Mouse (Mus musculus) urinary bladder, postnatal 4 days (tissue): ENCODE results near the gene Oas1d.
A peak's percentile ranks its signal among the peaks of the same experiment; 100 is the strongest.
"Not testable (repeated sequence)": the region's sequence is repeated elsewhere in the genome, so short reads cannot be mapped to it uniquely, and the experiment has no call there.

ENCODE experiments used
- DNase-seq, 2 experiments: peaks; one replicate each; pipeline ENCODE4 v3.0.0; 2021 to 2022; ENCODE audit warnings: low spot score in 2 of 2

Gene Oas1d

GRCm38 (mm10) chr5:120914204-120914603, at the start of gene Oas1d:
Gene Oas1d (plus strand): TSS chr5:120914536.
- not testable (repeated sequence) for DNase-seq

DNA sequence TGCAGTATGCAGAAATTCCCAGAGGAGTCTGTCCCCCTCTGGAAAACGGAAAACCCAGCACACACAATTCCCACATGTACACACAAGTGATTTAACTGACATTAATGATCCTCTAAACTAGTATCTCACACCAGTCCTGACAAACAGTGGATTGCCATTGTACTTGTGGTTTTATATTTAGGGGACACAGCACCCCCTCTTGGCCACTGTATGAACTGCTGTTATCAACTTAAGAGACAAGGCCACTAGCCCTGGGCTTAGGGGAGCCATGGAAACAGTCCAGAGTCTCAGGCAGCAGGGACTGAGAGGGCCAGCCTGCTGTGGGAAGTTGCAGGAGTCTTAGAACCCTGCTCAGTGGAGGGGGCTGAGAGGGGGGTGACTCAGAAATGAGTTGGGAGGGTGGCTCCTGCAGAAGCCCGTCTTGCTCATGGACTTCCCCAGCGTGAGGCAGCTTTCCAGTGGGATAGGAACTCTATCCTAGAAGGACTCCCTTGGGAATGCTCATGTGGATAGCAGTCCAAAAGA, 48.9 kb upstream of the Oas1d start:
- DNase-seq: peak in 1 of 2 experiments; percentile 46

DNA sequence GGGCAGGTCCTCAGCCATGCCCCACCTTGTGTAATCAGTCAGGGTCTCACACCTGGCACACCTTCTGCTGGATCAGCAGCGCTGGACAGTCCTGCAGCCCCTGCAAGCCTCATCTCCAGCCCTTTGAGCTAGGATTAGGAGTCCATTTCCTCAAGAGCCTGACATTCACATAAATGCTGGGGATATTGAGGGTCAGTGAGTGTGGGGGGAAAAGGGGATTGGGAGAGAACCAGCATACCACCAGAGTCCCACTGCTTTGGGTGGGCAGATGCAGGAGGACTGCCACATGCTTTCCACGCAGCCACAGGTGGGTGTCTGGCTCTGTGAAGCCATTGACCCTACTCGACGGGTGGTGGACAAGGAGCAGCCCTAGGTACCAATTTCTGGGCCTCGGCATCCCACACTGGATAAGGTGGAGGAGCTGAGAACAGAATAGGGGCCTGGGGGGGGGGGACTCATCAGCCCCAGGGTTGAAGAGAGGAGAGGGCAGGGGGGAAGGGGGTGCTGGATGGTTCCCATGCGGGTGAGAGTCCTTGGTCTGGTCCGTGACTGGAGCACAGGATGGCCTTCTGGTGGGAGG, 44.8 kb upstream of the Oas1d start:
- DNase-seq: peak in 1 of 2 experiments; percentile 56

DNA sequence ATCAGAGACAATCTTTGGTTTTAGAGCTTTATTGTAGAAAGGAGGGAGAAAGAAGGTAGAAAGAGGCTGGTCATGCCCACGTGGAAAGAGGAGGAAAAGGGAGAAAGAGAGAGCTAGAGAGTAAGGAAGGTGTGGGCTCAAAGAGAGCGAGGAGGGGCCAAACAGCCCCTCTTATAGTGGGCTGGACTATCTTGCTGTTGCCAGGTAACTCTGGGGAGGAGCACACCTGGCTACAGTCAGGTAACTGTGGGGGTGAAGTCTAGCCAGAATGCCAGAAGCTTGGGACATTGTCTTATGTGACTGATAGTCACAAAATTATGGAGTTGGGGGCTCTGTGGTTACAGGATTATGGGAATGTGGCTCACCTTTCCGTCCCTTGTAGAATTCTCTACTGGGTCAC, 44.3 kb upstream of the Oas1d start:
- DNase-seq: no peak

- no peak for DNase-seq
Measured at GRCm38 (mm10) chr5:120870782-120871181, 43.6 kb upstream of the Oas1d start.

DNA sequence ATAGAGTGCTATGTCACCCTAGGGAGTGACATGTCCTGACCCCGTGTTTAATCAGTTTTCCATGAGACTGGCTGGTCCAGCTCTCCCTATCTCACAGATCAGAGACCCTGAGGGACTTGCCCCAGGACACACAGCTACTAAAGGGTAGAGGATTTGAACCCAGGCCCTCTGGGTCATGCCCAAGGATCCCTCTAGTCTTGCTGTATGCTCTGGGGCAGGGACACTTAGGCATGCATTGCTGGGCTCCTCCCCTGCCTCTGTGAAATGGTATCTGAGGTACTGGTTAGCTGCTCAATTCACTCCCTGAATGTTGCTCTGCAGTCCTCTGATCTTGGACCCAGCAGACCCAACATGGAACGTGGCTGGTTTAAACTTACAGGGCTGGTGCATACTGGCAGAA, 42.9 kb upstream of the Oas1d start:
- DNase-seq: peak in 1 of 2 experiments; percentile 51

DNA sequence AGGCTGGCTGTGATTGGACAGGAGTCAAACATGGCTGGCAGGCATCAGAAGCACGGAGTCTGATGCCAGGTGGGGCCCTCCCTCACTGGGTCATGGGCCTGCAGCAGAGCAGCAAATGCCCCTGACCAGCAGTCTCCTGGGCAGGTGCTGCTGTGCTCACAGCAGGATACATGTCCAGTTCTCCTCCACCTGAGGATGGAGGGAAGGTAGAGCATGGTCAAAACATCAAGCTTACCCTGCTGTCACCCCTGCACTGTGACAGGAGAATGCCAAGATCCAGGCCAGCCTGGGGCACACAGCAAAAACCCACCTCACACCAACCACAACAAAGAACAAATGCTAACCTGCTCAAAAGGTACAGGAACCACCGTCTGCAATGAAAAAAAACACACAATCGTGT, 37.5 kb upstream of the Oas1d start:
- DNase-seq: not testable (repeated sequence)

GRCm38 (mm10) chr5:120877407-120877806, 36.9 kb upstream of the Oas1d start:
- peak in 1 of 2 experiments; percentile 51 for DNase-seq

DNA sequence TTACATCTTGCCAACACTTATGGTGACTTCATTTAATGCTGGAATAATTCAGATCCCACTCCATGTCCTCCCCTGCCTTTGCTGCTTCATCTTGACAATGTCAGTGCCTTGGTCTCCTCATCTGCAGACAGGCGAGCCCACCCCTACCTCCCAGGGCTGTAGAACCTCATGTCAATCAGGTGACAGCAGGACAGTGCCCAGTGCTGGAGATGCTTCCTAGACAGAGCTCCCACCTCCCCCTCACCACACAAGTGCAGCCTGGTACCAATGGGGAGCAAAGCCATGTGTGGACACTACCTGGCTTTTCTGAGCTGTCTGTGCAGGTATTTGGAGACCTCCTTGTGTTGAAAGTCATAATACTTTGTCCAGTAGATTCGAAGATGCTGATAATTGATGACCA, 35.5 kb upstream of the Oas1d start:
- DNase-seq: peak in 1 of 2 experiments; percentile 52

DNA sequence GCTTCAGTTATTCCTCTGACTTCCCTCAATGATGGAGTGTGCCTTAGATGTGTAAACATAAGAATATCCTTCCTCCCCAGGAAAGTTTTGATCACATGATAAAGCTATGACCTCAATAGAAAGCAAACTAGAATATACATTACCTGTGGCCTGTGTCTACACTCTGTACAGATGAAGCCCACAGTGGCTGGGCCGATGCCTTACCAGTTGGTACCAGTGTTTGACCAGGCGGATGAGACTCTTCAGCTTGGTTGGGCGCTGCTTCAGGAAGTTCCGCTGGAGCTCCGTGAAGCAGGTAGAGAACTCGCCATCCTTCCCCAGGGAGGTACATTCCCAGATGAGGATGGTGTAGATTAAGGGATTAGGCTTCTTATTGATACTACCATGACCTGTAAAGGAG, 32.7 kb upstream of the Oas1d start:
- DNase-seq: peak; percentile 14 to 56

GRCm38 (mm10) chr5:120887413-120887812, 26.9 kb upstream of the Oas1d start, which contains the start of gene Oas1g:
Gene Oas1g (minus strand): TSS chr5:120887613.
- DNase-seq: peak; percentile 14 to 42

- DNase-seq: peak; percentile 12 to 52
Measured at GRCm38 (mm10) chr5:120887831-120888230, 26.5 kb upstream of the Oas1d start.

DNA sequence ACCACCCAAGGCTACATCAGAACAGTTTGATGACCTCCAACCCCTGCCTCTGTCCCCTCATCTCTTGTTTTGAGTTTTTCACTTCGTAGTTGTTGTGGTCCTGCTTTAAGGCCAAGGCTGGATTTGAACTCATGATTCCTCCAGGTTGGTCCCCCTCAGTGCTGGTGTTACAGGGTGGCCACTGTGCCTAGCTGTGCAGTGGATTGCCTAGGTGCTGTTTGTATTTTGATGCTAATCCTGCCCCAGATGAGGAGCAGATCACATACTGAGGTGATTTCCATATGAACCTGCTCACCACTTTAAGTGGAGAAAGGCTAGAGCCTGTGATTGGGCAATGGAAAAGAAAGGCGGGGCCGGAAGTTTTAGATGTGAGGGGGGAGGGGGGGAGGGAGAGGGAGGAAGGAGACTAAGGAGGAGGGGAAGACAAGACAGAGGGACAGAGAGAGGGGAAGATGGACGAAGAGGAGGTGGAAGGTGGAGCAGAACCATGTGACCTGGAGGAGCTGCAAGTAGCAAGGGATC, 26.0 kb upstream of the Oas1d start:
- DNase-seq: peak; percentile 11 to 58

- DNase-seq: peak in 1 of 2 experiments; percentile 59
Measured at GRCm38 (mm10) chr5:120890026-120890425, 24.3 kb upstream of the Oas1d start.

DNA sequence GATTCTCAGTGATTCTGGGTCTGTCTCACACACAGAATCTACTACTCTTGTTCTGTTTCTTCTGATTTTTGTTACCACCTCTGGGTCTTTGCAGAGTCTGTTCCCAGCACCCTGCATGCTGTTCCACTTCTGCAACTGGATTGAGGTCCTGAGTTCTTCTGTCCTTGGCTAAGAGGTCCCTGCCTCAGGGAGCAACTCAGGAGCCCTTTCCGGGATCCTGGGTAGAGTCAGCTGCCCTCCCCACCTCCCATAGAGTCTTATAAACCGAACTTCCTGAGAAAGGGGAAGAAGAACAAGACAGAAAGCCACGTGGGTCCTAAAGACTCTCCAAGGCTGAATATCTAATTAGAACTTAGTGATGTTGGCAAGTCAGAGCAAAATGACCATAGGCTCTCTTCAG, 23.3 kb upstream of the Oas1d start:
- peak in 1 of 2 experiments; percentile 44 for DNase-seq

GRCm38 (mm10) chr5:120891566-120892242, 22.6 kb upstream of the Oas1d start:
- DNase-seq: peak in 1 of 2 experiments; percentile 57

- DNase-seq: peak in 1 of 2 experiments; percentile 50
Measured at GRCm38 (mm10) chr5:120892243-120892660, 22.1 kb upstream of the Oas1d start.

- not testable (repeated sequence) for DNase-seq
Measured at GRCm38 (mm10) chr5:120893866-120894265, 20.5 kb upstream of the Oas1d start.

- DNase-seq: not testable (repeated sequence)
Measured at GRCm38 (mm10) chr5:120894692-120895091, 19.6 kb upstream of the Oas1d start.

DNA sequence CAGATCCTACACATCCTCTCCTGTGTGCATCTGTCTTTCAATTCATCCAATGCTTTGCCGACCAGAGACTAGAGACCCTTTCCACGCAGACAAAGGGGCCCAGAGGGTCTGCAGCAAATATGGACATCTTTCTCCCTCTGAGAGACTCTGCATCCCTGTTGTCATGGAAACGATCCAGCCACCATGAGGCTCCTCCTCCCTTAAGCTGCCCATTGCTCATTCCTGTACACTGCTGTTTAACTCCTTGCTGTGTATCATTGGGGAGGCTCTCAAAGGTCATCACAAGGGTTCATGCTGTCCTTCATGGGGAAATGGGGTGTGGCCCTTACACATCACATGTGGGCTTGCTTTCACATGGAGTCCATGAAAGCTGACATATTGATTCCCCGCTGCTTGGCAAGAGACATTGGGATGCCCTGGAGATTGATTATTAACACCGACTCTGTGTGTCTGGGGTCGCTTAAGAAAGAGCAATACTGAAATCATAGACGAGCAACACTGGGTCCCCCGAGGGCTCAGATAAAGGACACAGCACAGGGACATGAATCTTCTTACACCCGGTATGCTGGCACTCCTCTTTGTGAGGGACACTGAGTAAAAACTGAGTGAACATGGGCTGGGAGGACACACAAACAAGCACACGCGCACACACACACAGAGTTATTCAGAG, 19.0 kb upstream of the Oas1d start:
- DNase-seq: peak in 1 of 2 experiments; percentile 47

- DNase-seq: peak in 1 of 2 experiments; percentile 58
Measured at GRCm38 (mm10) chr5:120898307-120898706, 16.0 kb upstream of the Oas1d start.

GRCm38 (mm10) chr5:120898726-120899125, 15.6 kb upstream of the Oas1d start:
- DNase-seq: peak in 1 of 2 experiments; percentile 55
